Mouse (Mus musculus): Measurements from ENCODE around the gene Scn4b. TPM values are rescaled to one million over a fixed set of nuclear protein-coding genes. Genes with fewer than 3 reads are reported as not detected.

Scn4b gene
- total RNA-seq, 2 experiments from 2014 or later, result 1.3 to 1.7 TPM

GRCm38 (mm10) chr9:45183266-45183665, 45.1 kb downstream of the Scn4b start:
- no peak for DNase-seq
- intact Hi-C loops (cut with DNase I), result no loop called here

GRCm38 (mm10) chr9:45185250-45185649, 47.1 kb downstream of the Scn4b start:
- intact Hi-C loops (cut with DNase I), result no loop called here
- no peak for DNase-seq

- intact Hi-C loops (cut with DNase I), result no loop called here
- no peak for DNase-seq
These were observed 50.7 kb downstream of the Scn4b start for GRCm38 (mm10) chr9:45188570-45189563.

- no peak for DNase-seq
- intact Hi-C loops (cut with DNase I), result no loop called here
These were observed 51.5 kb downstream of the Scn4b start for GRCm38 (mm10) chr9:45189661-45190174.

GRCm38 (mm10) chr9:45195468-45195867, 57.3 kb downstream of the Scn4b start:
- DNase-seq, result no peak
- intact Hi-C loops (cut with DNase I), result no loop called here

- DNase-seq, result no peak
- intact Hi-C loops (cut with DNase I), result no loop called here
These were observed 58.1 kb downstream of the Scn4b start for GRCm38 (mm10) chr9:45196125-45196830.

GRCm38 (mm10) chr9:45197549-45197948, 59.4 kb downstream of the Scn4b start:
- no peak for DNase-seq
- intact Hi-C loops (cut with DNase I), result no loop called here

GRCm38 (mm10) chr9:45201319-45201947, 63.2 kb downstream of the Scn4b start:
- intact Hi-C loops (cut with DNase I), result no loop called here
- DNase-seq, result no peak

GRCm38 (mm10) chr9:45202021-45202798, 64.0 kb downstream of the Scn4b start:
- intact Hi-C loops (cut with DNase I), result no loop called here
- no peak for DNase-seq

Other genes starting within 250 kb of the Scn4b start
- gene Atp5l, start 217.7 kb upstream of the Scn4b start, total RNA-seq (2021), result 1,000 to 10,000 TPM; 1,504 to 1,510 TPM
- 10 to 100 TPM; 38.4 to 45.4 TPM for gene Ube4a, start 172.8 kb upstream of the Scn4b start, total RNA-seq (2021)
- gene Cd3g, start 158.0 kb upstream of the Scn4b start, total RNA-seq (2021), result 10 to 100 TPM in 1 of 2 experiments, under 1 TPM in 1; 0.86 to 11.7 TPM
- gene Cd3d, start 156.6 kb upstream of the Scn4b start, total RNA-seq (2021), result 1 to 10 TPM; 4.5 to 9.4 TPM
- gene Cd3e, start 128.8 kb upstream of the Scn4b start, total RNA-seq (2021), result 10 to 100 TPM in 1 of 2 experiments, 1 to 10 TPM in 1; 1.7 to 14.9 TPM
- 1 to 10 TPM in 1 of 2 experiments, under 1 TPM in 1; 1.00 to 1.1 TPM for gene Mpzl2, start 98.6 kb upstream of the Scn4b start, total RNA-seq (2021)
- gene Mpzl3, start 83.2 kb upstream of the Scn4b start, total RNA-seq (2021), result 1 to 10 TPM; 1.2 to 1.3 TPM
- under 1 TPM; 0.19 to 0.59 TPM for gene Jaml, start 59.2 kb upstream of the Scn4b start, total RNA-seq (2021)
- gene Scn2b, start 20.6 kb upstream of the Scn4b start, total RNA-seq (2021), result 1 to 10 TPM; 1.2 to 1.4 TPM
- gene BC049352, start 43.6 kb downstream of the Scn4b start, total RNA-seq (2021), result not detected
- under 1 TPM in 1 of 2 experiments, not detected in 1; 0.12 TPM for gene Tmprss4, start 65.7 kb downstream of the Scn4b start, total RNA-seq (2021)
- gene Il10ra, start 130.8 kb downstream of the Scn4b start, total RNA-seq (2021), result 1 to 10 TPM; 1.6 TPM
- 1 to 10 TPM; 2.3 to 2.8 TPM for gene Tmprss13, start 180.7 kb downstream of the Scn4b start, total RNA-seq (2021)
- gene Fxyd6, start 231.8 kb downstream of the Scn4b start, total RNA-seq (2021), result 10 to 100 TPM; 18.2 to 20.9 TPM